ENCODE assay signal across 8 mouse cellular contexts in the genomic region with DNA sequence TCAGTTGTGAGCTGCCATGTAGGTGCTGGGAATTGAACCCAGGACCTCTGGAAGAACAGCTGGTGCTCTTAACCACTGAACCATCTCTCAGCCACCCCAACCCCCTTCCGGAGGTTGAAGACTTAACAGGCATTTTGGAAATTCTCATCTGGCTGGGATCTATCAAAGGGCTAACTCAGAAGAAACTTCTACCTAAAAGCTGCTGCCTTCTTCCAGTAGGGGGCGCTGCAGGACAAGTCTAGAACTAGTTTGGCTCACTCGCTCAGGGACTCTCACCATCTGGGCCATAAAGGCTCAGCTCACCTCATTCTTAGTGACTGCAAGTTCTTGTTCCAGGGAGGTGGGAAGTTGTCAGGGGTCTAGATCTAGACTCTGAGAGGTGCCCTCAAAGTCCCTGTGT. TPM values are rescaled to one million over a fixed set of nuclear protein-coding genes. Genes with fewer than 3 reads are reported as not detected.
DNase-seq lines count a peak whose midpoint lies in the region; ATAC-seq lines count a peak whose summit lies in the region.

No protein-coding gene starts in this region.

- no peak overlapping the region for H3K9ac ChIP-seq in hindbrain, embryonic 16.5 days (ENCODE audit: low read depth, low read length)
- H3K9ac ChIP-seq in midbrain, embryonic 14.5 days (replicated peaks; ENCODE audit: low read length) = no peak overlapping the region

- intact Hi-C loops in left cerebral cortex, postnatal 14 days (cut with DNase I) = loop anchor here (5.0 kb wide), 3 partner anchors 113 to 308 kb away; a partner anchor contains a TSS

- no peak for ATAC-seq in hindbrain, embryonic 16.5 days
- ATAC-seq in inflammation-experienced regulatory T-cells, adult 6 months = peak; percentile 89
- ATAC-seq in midbrain, embryonic 14.5 days (ENCODE audit: low FRiP score, low TSS enrichment) = peak; percentile 25; the same call in 1 of the 2 replicates

- H3K4me1 ChIP-seq in hindbrain, embryonic 10.5 days (replicated peaks) = no peaks in the 10 kb centered on the region
- H3K4me1 ChIP-seq in hindbrain, embryonic 16.5 days (ENCODE audit: control insufficient read depth, insufficient read depth, low read depth, low read length) = no peaks in the 10 kb centered on the region
- no peaks in the 10 kb centered on the region for H3K4me1 ChIP-seq in midbrain, embryonic 14.5 days (ENCODE audit: control insufficient read depth, insufficient read depth, low read length)

- no peak overlapping the region for H3K27ac ChIP-seq in hindbrain, embryonic 10.5 days
- no peak overlapping the region for H3K27ac ChIP-seq in hindbrain, embryonic 16.5 days (ENCODE audit: low read depth, low read length)
- H3K27ac ChIP-seq in midbrain, embryonic 14.5 days (replicated peaks; ENCODE audit: low read depth, low read length) = no peak overlapping the region

- H3K4me3 ChIP-seq in hindbrain, embryonic 10.5 days = no peak overlapping the region
- no peak overlapping the region for H3K4me3 ChIP-seq in hindbrain, embryonic 16.5 days (ENCODE audit: low read length)
- H3K4me3 ChIP-seq in midbrain, embryonic 14.5 days (replicated peaks; ENCODE audit: low read depth, low read length) = no peak overlapping the region

- H3K9me3 ChIP-seq in hindbrain, embryonic 10.5 days = no peaks in the 10 kb centered on the region
- no peaks in the 10 kb centered on the region for H3K9me3 ChIP-seq in hindbrain, embryonic 16.5 days (ENCODE audit: control insufficient read depth, low read length)
- no peaks in the 10 kb centered on the region for H3K9me3 ChIP-seq in midbrain, embryonic 14.5 days (ENCODE audit: control insufficient read depth, low read length)

- peak; percentile 85 for DNase-seq in hindbrain, embryonic 10.5 days (ENCODE audit: low spot score)
- DNase-seq in cerebellum, adult 9-10 months = peak; percentile 91
- peak; percentile 78 to 81 for DNase-seq in frontal cortex, postnatal 36 days (ENCODE audit: low spot score in 2 of 2)
- peak; percentile 83 to 88 for DNase-seq in left cerebral cortex, postnatal 14 days (ENCODE audit: low spot score in 2 of 2)
- DNase-seq in midbrain, embryonic 14.5 days = peak; percentile 92
- peak; percentile 80 to 88 for DNase-seq in spleen, postnatal 14 days (ENCODE audit: low spot score in 2 of 2)

- 10% methylated on average over 3 of the region's 3 CpGs for WGBS in hindbrain, embryonic 10.5 days
- 9% methylated on average over 3 of the region's 3 CpGs for WGBS in hindbrain, embryonic 16.5 days
- WGBS in midbrain, embryonic 14.5 days = 7% methylated on average over 3 of the region's 3 CpGs

- H3K4me2 ChIP-seq in hindbrain, embryonic 16.5 days (ENCODE audit: low read length) = no peak overlapping the region
- H3K4me2 ChIP-seq in midbrain, embryonic 14.5 days (ENCODE audit: low read length) = no peak overlapping the region

- H3K27me3 ChIP-seq in hindbrain, embryonic 10.5 days (ENCODE audit: insufficient read depth, poor library complexity, severe bottlenecking) = no peaks in the 10 kb centered on the region
- no peaks in the 10 kb centered on the region for H3K27me3 ChIP-seq in hindbrain, embryonic 16.5 days (replicated peaks; ENCODE audit: control insufficient read depth, insufficient read depth, low read length)
- H3K27me3 ChIP-seq in midbrain, embryonic 14.5 days (ENCODE audit: control insufficient read depth, insufficient read depth, low read length) = no peaks in the 10 kb centered on the region

- H3K36me3 ChIP-seq in hindbrain, embryonic 10.5 days = peaks cover 32% of the 10 kb centered on the region
- peaks cover 14% of the 10 kb centered on the region for H3K36me3 ChIP-seq in hindbrain, embryonic 16.5 days (ENCODE audit: control insufficient read depth, insufficient read depth, low read length)
- H3K36me3 ChIP-seq in midbrain, embryonic 14.5 days (ENCODE audit: control insufficient read depth, insufficient read depth, low read length) = peaks cover 16% of the 10 kb centered on the region

RNA-seq across cellular contexts. Expression of a gene that starts 6.1 kb away (rescaled TPM):
- polyA plus RNA-seq in hindbrain, embryonic 10.5 days (2016; fragmentation: Nextera tagmentation; extraction: Ambion mirVana) = 40.7 and 44.6 TPM in 2 replicates
- 17.7 and 17.9 TPM in 2 replicates for polyA plus RNA-seq in hindbrain, embryonic 16.5 days (2015; fragmentation: Nextera tagmentation; extraction: Ambion mirVana)
- 1 to 10 TPM; 1.3 to 2.9 (median 1.9) TPM for polyA plus RNA-seq in inflammation-experienced regulatory T-cells, adult 6 months (2017; shearing (Covaris generic))
- 10 to 100 TPM in 1 of 2 experiments, 1 to 10 TPM in 1; 10.0 to 12.3 TPM for total RNA-seq in left cerebral cortex, postnatal 14 days (2021)
- 13.8 and 13.9 TPM in 2 replicates for polyA plus RNA-seq in midbrain, embryonic 14.5 days (2014; fragmentation: Nextera tagmentation; extraction: Ambion mirVana)

RNA-seq across cellular contexts. Expression of a gene that starts 6.7 kb away (rescaled TPM):
- 0.14 TPM in 1 of 2 replicates, not detected in the other for polyA plus RNA-seq in hindbrain, embryonic 10.5 days (2016; fragmentation: Nextera tagmentation; extraction: Ambion mirVana)
- 0.15 and 0.24 TPM in 2 replicates for polyA plus RNA-seq in hindbrain, embryonic 16.5 days (2015; fragmentation: Nextera tagmentation; extraction: Ambion mirVana)
- polyA plus RNA-seq in inflammation-experienced regulatory T-cells, adult 6 months (2017; shearing (Covaris generic)) = not detected
- under 1 TPM in 1 of 2 experiments, not detected in 1; 0.78 TPM for total RNA-seq in left cerebral cortex, postnatal 14 days (2021)
- polyA plus RNA-seq in midbrain, embryonic 14.5 days (2014; fragmentation: Nextera tagmentation; extraction: Ambion mirVana) = 0.41 TPM in 1 of 2 replicates, not detected in the other

RNA-seq across cellular contexts. Expression of a gene that starts 13.2 kb away (rescaled TPM):
- 23.3 and 32.2 TPM in 2 replicates for polyA plus RNA-seq in hindbrain, embryonic 10.5 days (2016; fragmentation: Nextera tagmentation; extraction: Ambion mirVana)
- 62.5 and 63.8 TPM in 2 replicates for polyA plus RNA-seq in hindbrain, embryonic 16.5 days (2015; fragmentation: Nextera tagmentation; extraction: Ambion mirVana)
- 10 to 100 TPM in 1 of 3 experiments, 1 to 10 TPM in 2; 7.2 to 11.0 (median 9.0) TPM for polyA plus RNA-seq in inflammation-experienced regulatory T-cells, adult 6 months (2017; shearing (Covaris generic))
- total RNA-seq in left cerebral cortex, postnatal 14 days (2021) = 10 to 100 TPM; 45.6 to 49.5 TPM
- polyA plus RNA-seq in midbrain, embryonic 14.5 days (2014; fragmentation: Nextera tagmentation; extraction: Ambion mirVana) = 51.2 and 53.4 TPM in 2 replicates

RNA-seq across cellular contexts. Expression of a gene that starts 13.2 kb away (rescaled TPM):
- 81.3 and 92.6 TPM in 2 replicates for polyA plus RNA-seq in hindbrain, embryonic 10.5 days (2016; fragmentation: Nextera tagmentation; extraction: Ambion mirVana)
- 91.7 and 96.4 TPM in 2 replicates for polyA plus RNA-seq in hindbrain, embryonic 16.5 days (2015; fragmentation: Nextera tagmentation; extraction: Ambion mirVana)
- 10 to 100 TPM; 53.2 to 71.2 (median 54.5) TPM for polyA plus RNA-seq in inflammation-experienced regulatory T-cells, adult 6 months (2017; shearing (Covaris generic))
- 10 to 100 TPM; 46.1 to 47.9 TPM for total RNA-seq in left cerebral cortex, postnatal 14 days (2021)
- polyA plus RNA-seq in midbrain, embryonic 14.5 days (2014; fragmentation: Nextera tagmentation; extraction: Ambion mirVana) = 86.3 and 106 TPM in 2 replicates

RNA-seq across cellular contexts. Expression of a gene that starts 28.1 kb away (rescaled TPM):
- 2.1 and 4.9 TPM in 2 replicates for polyA plus RNA-seq in hindbrain, embryonic 10.5 days (2016; fragmentation: Nextera tagmentation; extraction: Ambion mirVana)
- 22.0 and 22.1 TPM in 2 replicates for polyA plus RNA-seq in hindbrain, embryonic 16.5 days (2015; fragmentation: Nextera tagmentation; extraction: Ambion mirVana)
- 1 to 10 TPM; 4.6 to 6.8 (median 6.6) TPM for polyA plus RNA-seq in inflammation-experienced regulatory T-cells, adult 6 months (2017; shearing (Covaris generic))
- 10 to 100 TPM; 55.4 to 56.2 TPM for total RNA-seq in left cerebral cortex, postnatal 14 days (2021)
- polyA plus RNA-seq in midbrain, embryonic 14.5 days (2014; fragmentation: Nextera tagmentation; extraction: Ambion mirVana) = 17.8 and 18.0 TPM in 2 replicates
